In the genomic region with DNA sequence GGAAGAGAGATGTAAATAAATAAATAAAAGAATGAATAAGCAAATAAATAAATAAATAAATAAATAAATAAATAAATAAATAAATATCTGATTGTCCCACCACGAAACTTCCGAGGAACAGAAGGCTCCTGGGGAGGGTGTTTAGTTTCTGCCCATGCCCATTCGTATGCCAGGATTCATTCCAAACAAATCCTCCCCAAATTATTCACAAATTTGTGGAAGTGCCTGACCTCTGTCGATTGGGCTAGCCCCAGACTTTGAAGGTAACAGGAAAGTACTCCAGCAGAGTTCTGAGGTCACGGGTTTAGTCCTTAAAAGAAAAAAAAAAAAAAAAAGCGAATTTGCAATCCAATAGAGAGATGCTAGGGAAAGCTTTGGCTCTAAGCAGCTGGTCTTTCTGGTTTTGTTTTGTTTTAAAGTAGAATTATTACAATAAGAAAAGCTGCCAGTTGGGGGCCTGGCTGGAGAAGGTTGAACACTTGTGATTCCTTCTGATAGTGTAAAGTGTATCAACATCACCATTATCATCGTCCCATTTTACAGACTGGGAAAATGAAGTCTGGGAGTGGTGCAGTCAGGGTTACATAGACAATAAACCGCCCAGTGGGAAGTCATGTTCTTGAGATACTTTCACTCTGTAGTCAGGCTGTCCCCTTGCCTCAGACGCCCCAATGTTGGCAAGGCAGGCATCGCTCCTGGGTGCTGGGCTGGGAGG, we compare ENCODE assay signal across 13 mouse cellular contexts. TPM values are rescaled to one million over a fixed set of nuclear protein-coding genes. Genes with fewer than 3 reads are reported as not detected.
DNase-seq lines count a peak whose midpoint lies in the region; ATAC-seq and TF ChIP-seq lines count a peak whose summit lies in the region.
"Had no signal": no experiment of that assay in that cellular context is flagged by ENCODE, and none has a peak within 500 bp of the region (broad histone marks: within the 10 kb centered on the region; RNA-seq: fewer than 3 reads in every experiment).

No protein-coding gene starts in this region.

- DNase-seq in heart, postnatal 4 days, result no peak
- no peak for DNase-seq in lung, postnatal 0 days (ENCODE audit: low spot score)
- no peak for DNase-seq in lung, postnatal 25 days (ENCODE audit: low spot score)
- DNase-seq in cerebellum, postnatal 25 days, result no peak
- DNase-seq: cerebellum, adult 2 months; layer of hippocampus, postnatal 36 days; midbrain, embryonic 14.5 days; thymus, adult 2 months had no signal

- H3K4me3 ChIP-seq in heart, embryonic 14.5 days (ENCODE audit: control insufficient read depth in 1 of 2, insufficient read depth in 1 of 2, low read depth in 1 of 2, low read length in 2 of 2), result peak overlapping the region; percentile 15 to 26; a peak in 2 of 4 replicates
- H3K4me3 ChIP-seq in lung, postnatal 0 days (ENCODE audit: low read depth, low read length), result peak overlapping the region; percentile 37
- peak overlapping the region; percentile 24; the same call in 1 of the 2 replicates for H3K4me3 ChIP-seq in embryonic fibroblast, embryonic 13.5 days (ENCODE audit: insufficient read depth, low read length)
- peak overlapping the region; percentile 10; the same call in 1 of the 2 replicates for H3K4me3 ChIP-seq in stomach, embryonic 15.5 days (replicated peaks)

- H3K27me3 ChIP-seq in heart, embryonic 14.5 days (ENCODE audit: control insufficient read depth, insufficient read depth, low read length), result peaks cover 97% of the 10 kb centered on the region
- peaks cover 12% of the 10 kb centered on the region for H3K27me3 ChIP-seq in lung, postnatal 0 days (replicated peaks; ENCODE audit: insufficient read depth, low read length)
- peaks cover 70% of the 10 kb centered on the region for H3K27me3 ChIP-seq in stomach, embryonic 15.5 days (replicated peaks)

- H3K9me3 ChIP-seq in heart, embryonic 14.5 days (ENCODE audit: control insufficient read depth, low read length), result no peaks in the 10 kb centered on the region
- H3K9me3 ChIP-seq in lung, postnatal 0 days (ENCODE audit: low read length), result no peaks in the 10 kb centered on the region
- H3K9me3 ChIP-seq in stomach, embryonic 15.5 days, result no peaks in the 10 kb centered on the region

- H3K9ac ChIP-seq in heart, embryonic 14.5 days (ENCODE audit: low read length), result no peak overlapping the region
- peak overlapping the region; percentile 34 for H3K9ac ChIP-seq in lung, postnatal 0 days (replicated peaks; ENCODE audit: low read depth)
- H3K9ac ChIP-seq in stomach, embryonic 15.5 days, result no peak overlapping the region

- TF ChIP-seq EP300 in lung, postnatal 0 days (IDR thresholded peaks at IDR 0.05), result no peak

- peaks cover 5 to 6% of the 10 kb centered on the region in 2 experiments; a peak in 2 of 4 replicates for H3K4me1 ChIP-seq in heart, embryonic 14.5 days (ENCODE audit: control insufficient read depth in 2 of 2, insufficient read depth in 2 of 2, low read length in 2 of 2)
- H3K4me1 ChIP-seq in lung, postnatal 0 days (ENCODE audit: insufficient read depth, low read depth, low read length), result no peaks in the 10 kb centered on the region
- no peaks in the 10 kb centered on the region; the same call in none of the 2 replicates for H3K4me1 ChIP-seq in embryonic fibroblast, embryonic 13.5 days (ENCODE audit: control insufficient read depth, insufficient read depth, low read length)
- peaks cover 5% of the 10 kb centered on the region; the same call in 1 of the 2 replicates for H3K4me1 ChIP-seq in stomach, embryonic 15.5 days

- WGBS in heart, embryonic 14.5 days, result 54% methylated on average over 10 of the region's 10 CpGs
- 33% methylated on average over 10 of the region's 10 CpGs for WGBS in lung, postnatal 0 days
- 54% methylated on average over 10 of the region's 10 CpGs for WGBS in stomach, embryonic 15.5 days

- TF ChIP-seq CTCF in lung, postnatal 0 days (IDR thresholded peaks at IDR 0.05), result no peak
- TF ChIP-seq CTCF in embryonic fibroblast, embryonic 13.5 days (IDR thresholded peaks at IDR 0.05; ENCODE audit: borderline replicate concordance, insufficient read depth, low read length), result no peak

- H3K27ac ChIP-seq in heart, embryonic 14.5 days (replicated peaks in 1 of 2; ENCODE audit: control insufficient read depth in 1 of 2, insufficient read depth in 1 of 2, low read depth in 2 of 2, low read length in 2 of 2), result no peak overlapping the region
- peak overlapping the region; percentile 51; the same call in 1 of the 2 replicates for H3K27ac ChIP-seq in lung, postnatal 0 days (ENCODE audit: low read length)
- peak overlapping the region; percentile 35; the same call in 1 of the 2 replicates for H3K27ac ChIP-seq in embryonic fibroblast, embryonic 13.5 days (ENCODE audit: insufficient read depth, low read length)
- no peak overlapping the region for H3K27ac ChIP-seq in stomach, embryonic 15.5 days

- ATAC-seq in heart, embryonic 14.5 days (ENCODE audit: insufficient number of reproducible peaks, insufficient read depth, low FRiP score, low read depth), result no peak
- ATAC-seq in lung, postnatal 0 days, result no peak
- ATAC-seq in stomach, embryonic 15.5 days (ENCODE audit: insufficient read depth, low FRiP score, low read depth), result no peak
- no peak for ATAC-seq in granulocyte monocyte progenitor cell, adult 5-6 weeks (replicated peaks; ENCODE audit: poor library complexity, severe bottlenecking)

- H3K4me2 ChIP-seq in heart, embryonic 14.5 days (ENCODE audit: low read length), result peak overlapping the region; percentile 59
- H3K4me2 ChIP-seq in lung, postnatal 0 days (replicated peaks; ENCODE audit: low read depth, low read length), result peak overlapping the region; percentile 64
- H3K4me2 ChIP-seq in stomach, embryonic 15.5 days, result peak overlapping the region; percentile 33

- peaks cover 3% of the 10 kb centered on the region; the same call in 1 of the 2 replicates for H3K36me3 ChIP-seq in heart, embryonic 14.5 days (ENCODE audit: control insufficient read depth, insufficient read depth, low read length)
- peaks cover 22% of the 10 kb centered on the region; the same call in 1 of the 2 replicates for H3K36me3 ChIP-seq in lung, postnatal 0 days (ENCODE audit: insufficient read depth, low read length)
- no peaks in the 10 kb centered on the region; the same call in 1 of the 2 replicates for H3K36me3 ChIP-seq in stomach, embryonic 15.5 days

- TF ChIP-seq POLR2A in embryonic fibroblast, embryonic 13.5 days (IDR thresholded peaks at IDR 0.05; ENCODE audit: low read depth, low read length), result no peak

RNA-seq across cellular contexts. Expression of gene Tbx3, which starts 9.3 kb away (rescaled TPM):
- 6.0 and 7.9 TPM in 2 replicates for polyA plus RNA-seq in heart, embryonic 14.5 days (2014; fragmentation: Nextera tagmentation; extraction: Ambion mirVana)
- total RNA-seq in heart, postnatal 4 days (2021), result 10 to 100 TPM; 14.4 to 15.8 TPM
- 44.7 and 54.8 TPM in 2 replicates for polyA plus RNA-seq in lung, postnatal 0 days (2015; fragmentation: Nextera tagmentation; extraction: Ambion mirVana)
- 16.8 and 20.9 TPM in 2 replicates for polyA plus RNA-seq in embryonic fibroblast, embryonic 13.5 days (2011; ENCODE audit: insufficient read length, low read depth, missing spikeins)
- 21.4 and 21.9 TPM in 2 replicates for polyA plus RNA-seq in stomach, embryonic 15.5 days (2015; fragmentation: Nextera tagmentation; extraction: Ambion mirVana)
- total RNA-seq in granulocyte monocyte progenitor cell, adult 5-6 weeks (2014; fragmentation: Nextera tagmentation), result not detected in 2 replicates
- total RNA-seq in granulocyte monocyte progenitor cell, adult 5-6 weeks (2017), result not detected in 2 replicates
- total RNA-seq: hematopoietic stem cell, adult 5-6 weeks had no signal

Comparison
In these comparisons a context has a peak if more than half of its experiments do, and no peak if none do; other contexts are left out.
1. H3K27ac ChIP-seq: peak in lung, postnatal 0 days (single experiment) and embryonic fibroblast, embryonic 13.5 days (single experiment); none in heart, embryonic 14.5 days (0 of 2) and stomach, embryonic 15.5 days (single experiment).
2. Peak in every context shown above with its lines, with median percentiles within 50 percentile points of each other: H3K4me2 ChIP-seq and H3K4me3 ChIP-seq.